Mouse (Mus musculus) forebrain, embryonic 14.5 days (tissue): ENCODE results near the gene Maged2. TPM values are rescaled to one million over a fixed set of nuclear protein-coding genes. Genes with fewer than 3 reads are reported as not detected.
"Not testable (repeated sequence)": the region's sequence is repeated elsewhere in the genome, so short reads cannot be mapped to it uniquely, and the experiment has no call there.

Source experiments
- ATAC-seq: fragments of 200-750 bp; cut with Nextera tagmentation; 2 replicates; pipeline ENCODE4 v1.8.0; 2017; ENCODE audit warnings: mild to moderate bottlenecking, moderate library complexity
- DNase-seq: peaks from one replicate; pipeline ENCODE4 v3.0.0-alpha.2; 2015; ENCODE audit warnings: low spot score
- H3K27ac ChIP-seq: fragments of 300-500 bp; sonication (generic); 2 replicates; pipeline ENCODE4 v1.5.1; 2014; ENCODE audit warnings: low read depth, mild to moderate bottlenecking, control low read depth, low read length, moderate library complexity
- H3K27me3 ChIP-seq: fragments of 300-500 bp; sonication (generic); replicated peaks from 2 replicates; pipeline ENCODE4 v1.6.1; 2014; ENCODE audit warnings: low read length, control low read depth, mixed read lengths; ENCODE audit not compliant: control insufficient read depth, insufficient read depth
- H3K36me3 ChIP-seq: fragments of 300-500 bp; sonication (generic); 2 replicates; pipeline ENCODE4 v1.6.1; 2014; ENCODE audit warnings: low read length, control low read depth; ENCODE audit not compliant: control insufficient read depth, insufficient read depth
- H3K4me1 ChIP-seq: fragments of 300-500 bp; sonication (generic); 2 replicates; pipeline ENCODE4 v1.6.1; 2014; ENCODE audit warnings: antibody characterized with exemption, low read length, control low read depth; ENCODE audit not compliant: control insufficient read depth, insufficient read depth
- H3K4me2 ChIP-seq: fragments of 300-500 bp; sonication (generic); 2 replicates; pipeline ENCODE4 v1.6.1; 2014; ENCODE audit warnings: mild to moderate bottlenecking, control low read depth, low read length
- H3K4me3 ChIP-seq: fragments of 300-500 bp; sonication (generic); 2 replicates; pipeline ENCODE4 v1.5.1; 2014; ENCODE audit warnings: low read depth, low read length, control low read depth
- H3K9ac ChIP-seq: fragments of 300-500 bp; sonication (generic); 2 replicates; pipeline ENCODE4 v1.6.1; 2014; ENCODE audit warnings: mild to moderate bottlenecking, low read length, control low read depth, moderate library complexity
- H3K9me3 ChIP-seq: fragments of 300-500 bp; sonication (generic); replicated peaks from 2 replicates; pipeline ENCODE4 v1.6.1; 2016; ENCODE audit warnings: low read length, control low read depth, mixed read lengths; ENCODE audit not compliant: control insufficient read depth
- WGBS: fragments of 180-500 bp; shearing (Covaris S2); extraction: QIAGEN DNeasy Blood & Tissue Kit; methylation state at CpG from one replicate; pipeline ENCODE4 v1.1.7; 2014; 5-methylcytosine and 5-hydroxymethylcytosine counted together
- polyA plus RNA-seq: library from polyadenylated mRNA; unstranded; fragments of >200 nt; fragmentation: Nextera tagmentation; extraction: Ambion mirVana; gene quantifications from 2 replicates; pipeline ENCODE4 v1.2.1, GENCODE M21; 2014

The Maged2 gene
- 381 and 391 TPM in 2 replicates for polyA plus RNA-seq

DNA sequence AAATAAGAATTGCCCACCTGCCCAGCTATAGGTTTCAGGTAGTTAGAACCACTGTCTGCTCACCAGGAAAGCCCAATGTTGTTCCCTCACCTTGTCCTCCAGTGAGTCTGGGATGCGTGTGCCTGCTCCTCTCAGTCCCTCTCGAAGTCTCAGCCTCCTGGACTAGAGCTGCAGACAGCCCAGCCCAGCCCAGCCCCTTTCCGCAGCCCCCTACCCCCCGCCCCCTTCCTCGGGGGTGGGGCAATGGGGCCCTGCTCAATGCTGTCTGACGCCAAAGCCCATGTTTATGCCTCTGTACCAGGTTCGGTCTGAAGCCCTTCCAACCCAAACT lies at the start of gene Maged2:
Gene Maged2, minus strand, starts transcription at position 207 of the 331 bp plus-strand sequence.
- Histone ChIP-seq H3K4me3 (peak within 1 kb of the TSS; percentile 40), H3K9ac (peak within 1 kb of the TSS; percentile 62), H3K4me2 (peak within 1 kb of the TSS; percentile 54), H3K27ac (peak within 1 kb of the TSS; percentile 68), H3K27me3 (no peaks in the 10 kb centered on the region), H3K9me3 (no peaks in the 10 kb centered on the region), H3K36me3 (peaks cover 25% of the 10 kb centered on the region; the same call in 1 of the 2 replicates), H3K4me1 (no peaks in the 10 kb centered on the region)
- WGBS = 28% methylated on average over 7 of the region's 7 CpGs
- ATAC-seq (peak; percentile 24), DNase-seq (peak; percentile 13)

DNA sequence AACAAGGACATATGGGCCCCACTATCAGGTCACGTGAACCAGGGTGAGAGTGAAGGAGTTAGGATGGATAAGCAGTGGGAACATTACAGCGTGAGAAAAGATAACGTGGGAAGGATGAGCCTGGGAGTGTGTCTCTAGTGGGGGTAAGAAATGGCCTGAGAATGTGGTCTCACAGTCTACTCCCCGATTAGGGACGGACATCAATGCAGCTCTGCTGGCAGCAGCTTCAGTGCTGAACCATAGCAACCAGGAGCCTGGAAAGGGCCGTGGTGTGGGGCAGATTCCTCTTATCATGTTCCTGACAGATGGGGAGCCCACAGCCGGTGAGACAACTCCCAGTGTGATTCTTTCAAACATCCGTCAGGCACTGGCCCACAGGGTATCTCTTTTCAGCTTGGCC lies 34.1 kb upstream of the Maged2 start:
- no peak overlapping the region for H3K4me2 ChIP-seq
- H3K9ac ChIP-seq = no peak overlapping the region
- no peak overlapping the region for H3K27ac ChIP-seq
- DNase-seq (no peak), ATAC-seq (no peak)
- H3K4me3 ChIP-seq = no peak overlapping the region
- no peaks in the 10 kb centered on the region for H3K9me3 ChIP-seq
- no peaks in the 10 kb centered on the region for H3K36me3 ChIP-seq
- 80% methylated on average over 8 of the region's 8 CpGs for WGBS
- no peaks in the 10 kb centered on the region for H3K4me1 ChIP-seq
- no peaks in the 10 kb centered on the region for H3K27me3 ChIP-seq

GRCm38 (mm10) chrX:150845480-150846205 lies 31.5 kb upstream of the Maged2 start:
- H3K27ac ChIP-seq, H3K4me1 ChIP-seq, H3K4me2 ChIP-seq, DNase-seq, H3K4me3 ChIP-seq, H3K9ac ChIP-seq, H3K27me3 ChIP-seq, H3K36me3 ChIP-seq, H3K9me3 ChIP-seq: not testable (repeated sequence)
- ATAC-seq = peak; percentile 65; the same call in 1 of the 2 replicates
- 85% methylated on average over 4 of the region's 10 CpGs for WGBS

DNA sequence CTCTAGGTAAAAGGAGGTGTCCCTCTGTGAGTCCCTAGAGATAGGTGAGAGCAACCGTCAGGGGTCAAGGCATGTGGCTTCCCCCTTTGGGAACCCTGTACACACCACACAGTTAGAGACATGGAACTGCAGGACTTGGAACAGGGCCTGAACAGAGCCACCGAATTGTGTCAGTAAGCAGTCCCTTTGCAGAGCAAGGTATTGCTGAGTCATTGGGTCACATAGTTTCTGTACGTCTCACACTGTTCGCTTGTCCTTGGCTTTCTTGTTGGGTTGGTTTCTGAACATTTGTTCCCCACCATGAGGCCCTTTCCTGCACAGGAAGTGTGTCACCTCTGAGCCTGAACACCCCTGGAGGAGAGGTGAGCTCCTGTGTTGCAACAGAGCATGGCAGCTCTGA lies 29.1 kb upstream of the Maged2 start:
- ATAC-seq, H3K27me3 ChIP-seq, H3K4me3 ChIP-seq, H3K4me2 ChIP-seq, H3K36me3 ChIP-seq, H3K9me3 ChIP-seq, DNase-seq, H3K9ac ChIP-seq, H3K27ac ChIP-seq, H3K4me1 ChIP-seq: not testable (repeated sequence)
- 91% methylated on average over 1 of the region's 4 CpGs for WGBS

DNA sequence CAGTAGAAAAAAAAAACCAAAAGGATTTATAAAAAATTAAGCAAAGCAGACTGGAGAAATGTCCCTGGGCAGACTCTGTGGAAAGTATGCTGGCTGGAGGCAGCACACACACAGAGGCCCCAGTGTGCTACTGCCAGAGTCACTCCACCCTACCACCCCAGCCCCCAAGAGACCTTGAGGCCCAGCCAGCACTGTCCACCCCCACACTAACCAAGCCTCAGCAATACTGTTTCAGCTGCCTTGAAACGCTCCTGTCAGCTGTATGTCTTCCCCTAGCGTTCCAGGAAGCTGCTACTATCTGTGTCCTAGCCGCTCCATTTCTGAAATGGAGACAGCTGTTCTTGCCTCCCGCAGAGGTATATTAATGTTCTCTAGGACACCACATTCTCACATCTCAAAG lies 16.2 kb upstream of the Maged2 start:
- Histone ChIP-seq H3K27me3 (no peaks in the 10 kb centered on the region), H3K36me3 (no peaks in the 10 kb centered on the region), H3K9me3 (no peaks in the 10 kb centered on the region), H3K4me1 (no peaks in the 10 kb centered on the region), H3K9ac (no peak overlapping the region), H3K4me3 (no peak overlapping the region), H3K4me2 (no peak overlapping the region), H3K27ac (no peak overlapping the region)
- 86% methylated on average over 4 of the region's 4 CpGs for WGBS
- DNase-seq = no peak
- no peak for ATAC-seq

GRCm38 (mm10) chrX:150817278-150817677 lies 3.1 kb upstream of the Maged2 start:
- H3K4me2 ChIP-seq = no peak overlapping the region
- H3K4me1 ChIP-seq = no peaks in the 10 kb centered on the region
- H3K36me3 ChIP-seq = no peaks in the 10 kb centered on the region
- H3K27me3 ChIP-seq = no peaks in the 10 kb centered on the region
- no peak for DNase-seq
- H3K27ac ChIP-seq = no peak overlapping the region
- ATAC-seq = no peak
- no peaks in the 10 kb centered on the region for H3K9me3 ChIP-seq
- H3K9ac ChIP-seq = no peak overlapping the region
- H3K4me3 ChIP-seq = no peak overlapping the region

DNA sequence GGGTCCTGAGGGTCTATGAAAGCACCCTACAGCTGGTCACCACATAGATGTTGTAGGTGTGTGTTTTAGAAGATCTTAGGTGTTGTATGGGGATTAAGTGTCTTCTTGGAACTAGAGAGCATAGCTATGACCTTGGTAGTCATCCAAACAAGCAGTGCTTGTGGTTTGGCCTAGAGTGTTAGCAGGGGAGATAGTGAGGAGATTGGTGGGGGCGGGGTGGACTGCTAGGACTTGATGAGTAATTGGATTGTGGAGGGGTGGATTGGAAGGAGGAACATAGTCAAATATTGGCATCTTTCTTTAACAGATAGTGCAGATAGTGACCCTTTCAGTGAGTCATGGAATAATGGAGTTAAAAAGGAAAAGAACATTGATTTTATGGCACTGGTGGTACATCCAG lies 1.5 kb upstream of the Maged2 start:
- ATAC-seq (no peak), DNase-seq (no peak)
- Histone ChIP-seq H3K36me3 (peaks cover 14% of the 10 kb centered on the region; the same call in 1 of the 2 replicates), H3K9me3 (no peaks in the 10 kb centered on the region), H3K4me3 (no peak overlapping the region), H3K4me1 (no peaks in the 10 kb centered on the region), H3K27me3 (no peaks in the 10 kb centered on the region), H3K4me2 (no peak overlapping the region), H3K9ac (no peak overlapping the region), H3K27ac (no peak overlapping the region)
- WGBS = 85% methylated on average over 1 of the region's 1 CpGs

DNA sequence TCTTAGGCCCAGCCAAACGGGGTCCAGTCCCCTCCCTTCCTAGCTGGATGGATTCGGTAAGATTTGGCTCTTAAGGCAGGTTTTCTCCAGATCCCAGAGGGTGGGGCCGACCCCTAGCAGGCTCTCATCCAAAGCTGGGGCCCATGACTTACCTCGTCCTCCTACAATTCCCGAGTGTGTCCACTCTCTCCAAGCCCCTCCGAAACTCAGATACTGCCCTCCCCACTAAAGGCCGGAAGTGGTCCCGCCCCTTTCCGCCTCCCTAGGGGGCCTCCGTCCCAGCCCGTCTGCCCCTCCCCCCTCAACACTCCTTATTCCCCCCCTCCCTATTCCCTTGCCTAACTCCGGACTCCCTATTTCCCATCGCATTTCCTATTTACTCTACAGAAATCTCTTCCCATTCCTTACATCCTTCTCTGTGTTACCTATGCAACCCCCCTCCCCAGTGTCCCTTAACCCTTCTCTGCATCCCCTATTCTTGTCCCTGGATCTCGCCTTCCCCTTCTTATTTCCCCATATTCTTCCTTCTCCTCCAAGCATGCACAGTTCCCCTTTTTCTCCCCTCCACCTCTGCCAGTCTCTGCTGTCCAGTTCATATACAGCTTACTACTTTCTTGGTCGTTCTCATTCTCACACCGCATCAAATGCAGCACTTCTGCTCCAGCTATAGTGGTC lies 544 bp downstream of the Maged2 start:
- H3K4me1 ChIP-seq = no peaks in the 10 kb centered on the region
- peaks cover 30% of the 10 kb centered on the region; the same call in 1 of the 2 replicates for H3K36me3 ChIP-seq
- H3K4me2 ChIP-seq = peak overlapping the region; percentile 54
- H3K9ac ChIP-seq = peak overlapping the region; percentile 62
- H3K27me3 ChIP-seq = no peaks in the 10 kb centered on the region
- H3K9me3 ChIP-seq = no peaks in the 10 kb centered on the region
- DNase-seq (peak; percentile 69), ATAC-seq (peak; percentile 62)
- WGBS = 31% methylated on average over 16 of the region's 16 CpGs
- H3K27ac ChIP-seq = peak overlapping the region; percentile 68
- H3K4me3 ChIP-seq = peak overlapping the region; percentile 40

- Histone ChIP-seq H3K27me3 (no peaks in the 10 kb centered on the region), H3K27ac (peak overlapping the region; percentile 68; the same call in 1 of the 2 replicates), H3K4me1 (no peaks in the 10 kb centered on the region), H3K9ac (peak overlapping the region; percentile 62), H3K4me3 (peak overlapping the region; percentile 40), H3K4me2 (peak overlapping the region; percentile 54), H3K9me3 (no peaks in the 10 kb centered on the region), H3K36me3 (peaks cover 33% of the 10 kb centered on the region; the same call in 1 of the 2 replicates)
- DNase-seq (peak; percentile 98), ATAC-seq (peak; percentile 96)
- 33% methylated on average over 21 of the region's 24 CpGs for WGBS
Observed at GRCm38 (mm10) chrX:150812787-150813298, 1.3 kb downstream of the Maged2 start.
